Comparison of ENCODE assay signal across 8 mouse cellular contexts in the genomic region with DNA sequence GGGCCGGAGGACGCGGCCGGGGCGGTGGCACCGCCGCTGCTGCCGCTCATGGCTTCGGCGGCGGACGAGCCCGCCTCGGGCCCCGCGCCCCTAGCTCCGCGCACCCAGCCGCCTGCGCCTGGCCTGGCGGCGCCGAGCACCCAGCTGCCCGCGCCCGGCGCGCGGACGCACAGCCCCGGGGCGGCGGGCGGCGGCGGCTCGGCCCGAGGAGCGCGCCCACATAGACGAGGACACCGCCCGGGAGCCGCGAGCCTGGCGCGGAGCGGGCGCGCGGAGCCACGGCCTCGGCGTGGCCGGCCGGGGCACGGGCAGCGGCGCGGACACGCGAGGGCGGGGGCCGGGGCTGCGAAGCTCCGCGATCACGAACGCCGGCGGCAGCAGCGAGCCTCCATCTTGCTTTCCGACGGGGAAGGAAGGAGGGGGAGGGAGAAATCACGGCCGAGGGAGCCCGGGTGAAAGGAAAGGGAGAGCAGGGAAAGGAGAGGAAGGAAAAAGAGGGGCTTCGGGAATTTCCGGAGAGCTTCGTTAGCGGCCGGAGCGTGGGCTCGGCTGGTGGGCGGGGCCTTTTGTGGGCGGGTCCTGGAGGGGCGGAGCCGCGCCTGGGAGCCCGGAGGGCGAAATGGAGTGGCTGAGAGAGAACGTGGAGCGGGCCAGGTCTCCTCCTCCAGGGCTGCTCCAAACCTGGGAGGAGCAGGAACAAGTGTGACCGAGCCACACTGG. TPM values are rescaled to one million over a fixed set of nuclear protein-coding genes. Genes with fewer than 3 reads are reported as not detected.
A peak's percentile ranks its signal among the peaks of the same experiment; 100 is the strongest.
DNase-seq lines count a peak whose midpoint lies in the region; ATAC-seq and TF ChIP-seq lines count a peak whose summit lies in the region.

A gene (minus strand): TSS at position 402 of the 720 bp plus-strand sequence.

- TF ChIP-seq CTCF in stomach, postnatal 0 days (IDR thresholded peaks at IDR 0.05; ENCODE audit: low read depth) = no peak

- peak within 1 kb of the TSS; percentile 100 for H3K27ac ChIP-seq in forebrain, embryonic 15.5 days (replicated peaks)
- peak within 1 kb of the TSS; percentile 76 for H3K27ac ChIP-seq in liver, embryonic 16.5 days (ENCODE audit: low read length)
- peak within 1 kb of the TSS; percentile 98 for H3K27ac ChIP-seq in neural tube, embryonic 12.5 days
- H3K27ac ChIP-seq in stomach, postnatal 0 days (replicated peaks) = peak within 1 kb of the TSS; percentile 98

- H3K36me3 ChIP-seq in forebrain, embryonic 15.5 days = no peaks in the 10 kb centered on the region
- no peaks in the 10 kb centered on the region for H3K36me3 ChIP-seq in liver, embryonic 16.5 days (ENCODE audit: control insufficient read depth, insufficient read depth)
- no peaks in the 10 kb centered on the region for H3K36me3 ChIP-seq in neural tube, embryonic 12.5 days
- H3K36me3 ChIP-seq in stomach, postnatal 0 days (ENCODE audit: control insufficient read depth, insufficient read depth, low read length) = no peaks in the 10 kb centered on the region

- H3K4me1 ChIP-seq in forebrain, embryonic 15.5 days = peaks cover 31% of the 10 kb centered on the region
- H3K4me1 ChIP-seq in liver, embryonic 16.5 days (ENCODE audit: control insufficient read depth, low read depth, low read length) = peaks cover 9% of the 10 kb centered on the region
- H3K4me1 ChIP-seq in neural tube, embryonic 12.5 days = peaks cover 30% of the 10 kb centered on the region
- H3K4me1 ChIP-seq in stomach, postnatal 0 days (replicated peaks; ENCODE audit: control insufficient read depth, insufficient read depth) = peaks cover 2% of the 10 kb centered on the region; the same call in 1 of the 2 replicates

- no peak for TF ChIP-seq EP300 in stomach, postnatal 0 days (optimal IDR thresholded peaks at IDR 0.05)

- peak; percentile 53 for DNase-seq in c-Kit-positive CD71-positive TER-119-negative erythroid progenitor cells, embryonic 14.5 days (ENCODE audit: low read depth)
- peak; percentile 98 to 99 for DNase-seq in heart, postnatal 14 days
- peak; percentile 86 for DNase-seq in large intestine, adult 2 months (ENCODE audit: low read depth, low spot score)
- DNase-seq in stomach, postnatal 0 days (ENCODE audit: low spot score) = peak; percentile 98

- intact Hi-C loops in heart, postnatal 14 days (cut with DNase I) = loop anchor here (1.0 to 10.0 kb wide), 3 partner anchors 103 to 241 kb away; no protein-coding TSS in a partner anchor

- H3K9ac ChIP-seq in forebrain, embryonic 15.5 days (replicated peaks) = peak within 1 kb of the TSS; percentile 98
- H3K9ac ChIP-seq in liver, embryonic 16.5 days (ENCODE audit: low read depth, low read length) = peak within 1 kb of the TSS; percentile 67
- H3K9ac ChIP-seq in neural tube, embryonic 12.5 days = peak within 1 kb of the TSS; percentile 98
- peak within 1 kb of the TSS; percentile 94 for H3K9ac ChIP-seq in stomach, postnatal 0 days (ENCODE audit: low read length)

- WGBS in forebrain, embryonic 15.5 days = under 1% methylated on average over 87 of the region's 94 CpGs
- WGBS in large intestine, adult 2 months = 2% methylated on average over 94 of the region's 94 CpGs
- under 1% methylated on average over 88 of the region's 94 CpGs for WGBS in liver, embryonic 16.5 days (ENCODE audit: insufficient replicate concordance)
- under 1% methylated on average over 92 of the region's 94 CpGs for WGBS in neural tube, embryonic 12.5 days
- under 1% methylated on average over 64 of the region's 94 CpGs for WGBS in stomach, postnatal 0 days

- H3K4me3 ChIP-seq in forebrain, embryonic 15.5 days = peak within 1 kb of the TSS; percentile 95
- peak within 1 kb of the TSS; percentile 68 for H3K4me3 ChIP-seq in liver, embryonic 16.5 days (ENCODE audit: low read depth, low read length)
- peak within 1 kb of the TSS; percentile 97 for H3K4me3 ChIP-seq in neural tube, embryonic 12.5 days
- peak within 1 kb of the TSS; percentile 90 for H3K4me3 ChIP-seq in stomach, postnatal 0 days (ENCODE audit: low read depth, low read length)

- no peaks in the 10 kb centered on the region for H3K27me3 ChIP-seq in forebrain, embryonic 15.5 days
- peaks cover 34% of the 10 kb centered on the region for H3K27me3 ChIP-seq in liver, embryonic 16.5 days (ENCODE audit: control insufficient read depth, insufficient read depth, low read depth, low read length)
- no peaks in the 10 kb centered on the region for H3K27me3 ChIP-seq in neural tube, embryonic 12.5 days (replicated peaks)
- no peaks in the 10 kb centered on the region for H3K27me3 ChIP-seq in stomach, postnatal 0 days (ENCODE audit: control insufficient read depth, insufficient read depth, low read length)

- H3K4me2 ChIP-seq in forebrain, embryonic 15.5 days (replicated peaks) = peak within 1 kb of the TSS; percentile 70
- peak within 1 kb of the TSS; percentile 54 for H3K4me2 ChIP-seq in liver, embryonic 16.5 days (ENCODE audit: low read depth, low read length)
- H3K4me2 ChIP-seq in neural tube, embryonic 12.5 days (replicated peaks) = peak within 1 kb of the TSS; percentile 92
- H3K4me2 ChIP-seq in stomach, postnatal 0 days (replicated peaks; ENCODE audit: low read depth) = peak within 1 kb of the TSS; percentile 95

- H3K9me3 ChIP-seq in forebrain, embryonic 15.5 days = no peaks in the 10 kb centered on the region
- H3K9me3 ChIP-seq in liver, embryonic 16.5 days (replicated peaks; ENCODE audit: control insufficient read depth, low read length) = no peaks in the 10 kb centered on the region
- no peaks in the 10 kb centered on the region for H3K9me3 ChIP-seq in neural tube, embryonic 12.5 days
- H3K9me3 ChIP-seq in stomach, postnatal 0 days (ENCODE audit: control insufficient read depth, low read length) = no peaks in the 10 kb centered on the region

- peak; percentile 71 for ATAC-seq in CD4-positive, CD25-positive, alpha-beta regulatory T cell, adult 4 months
- ATAC-seq in forebrain, embryonic 15.5 days (replicated peaks) = peak; percentile 97
- peak; percentile 93 for ATAC-seq in liver, embryonic 16.5 days (ENCODE audit: low read depth)
- peak; percentile 91 for ATAC-seq in neural tube, embryonic 12.5 days (ENCODE audit: low FRiP score, low read depth)
- ATAC-seq in stomach, postnatal 0 days (ENCODE audit: low FRiP score, low TSS enrichment) = peak; percentile 99

RNA-seq across cellular contexts. Expression of the gene that starts here (rescaled TPM):
- 10 to 100 TPM in 1 of 2 experiments, 1 to 10 TPM in 1; 9.1 to 11.7 TPM for polyA plus RNA-seq in CD4-positive, CD25-positive, alpha-beta regulatory T cell, adult 4 months (2017; shearing (Covaris generic))
- polyA plus RNA-seq in forebrain, embryonic 15.5 days (2015; fragmentation: Nextera tagmentation; extraction: Ambion mirVana) = 43.8 and 44.7 TPM in 2 replicates
- 10 to 100 TPM; 59.0 to 60.3 TPM for total RNA-seq in heart, postnatal 14 days (2021)
- 12.0 and 22.1 TPM in 2 replicates for polyA plus RNA-seq in large intestine, adult 2 months (2012; rRNA removed)
- 2.7 and 3.2 TPM in 2 replicates for polyA plus RNA-seq in liver, embryonic 16.5 days (2015; fragmentation: Nextera tagmentation; extraction: Ambion mirVana)
- 38.1 and 38.6 TPM in 2 replicates for polyA plus RNA-seq in neural tube, embryonic 12.5 days (2016; fragmentation: Nextera tagmentation; extraction: Ambion mirVana)
- polyA plus RNA-seq in stomach, postnatal 0 days (2015; fragmentation: Nextera tagmentation; extraction: Ambion mirVana) = 8.7 and 8.8 TPM in 2 replicates

Comparison
In these comparisons a context has a peak if more than half of its experiments do, and no peak if none do; other contexts are left out.
1. Peak in every context shown above with its lines: DNase-seq, ATAC-seq, H3K4me3 ChIP-seq and H3K27ac ChIP-seq.